Mouse (Mus musculus) kidney, embryonic 14.5 days (tissue): Measurements from ENCODE around the gene Myl7. TPM values are rescaled to one million over a fixed set of nuclear protein-coding genes. Genes with fewer than 3 reads are reported as not detected.
"Not testable (repeated sequence)": the region's sequence is repeated elsewhere in the genome, so short reads cannot be mapped to it uniquely, and the experiment has no call there.

Source experiments
- ATAC-seq: fragments of 200-750 bp; cut with Nextera tagmentation; 2 replicates; pipeline ENCODE4 v1.8.0; 2017; ENCODE audit warnings: moderate number of reproducible peaks, mild to moderate bottlenecking, moderate TSS enrichment, moderate library complexity; ENCODE audit not compliant: low FRiP score, low TSS enrichment
- H3K27ac ChIP-seq: fragments of 300-500 bp; sonication (generic); 2 replicates; pipeline ENCODE4 v1.5.1; 2014; ENCODE audit warnings: low read depth, mild to moderate bottlenecking, low read length, moderate library complexity, mixed read lengths
- H3K27me3 ChIP-seq: fragments of 300-500 bp; sonication (generic); 2 replicates; pipeline ENCODE4 v1.6.1; 2014; ENCODE audit warnings: mild to moderate bottlenecking, low read length; ENCODE audit not compliant: control insufficient read depth, insufficient read depth
- H3K36me3 ChIP-seq: fragments of 300-500 bp; sonication (generic); 2 replicates; pipeline ENCODE4 v1.6.1; 2014; ENCODE audit warnings: low read length, mixed read lengths; ENCODE audit not compliant: control insufficient read depth, insufficient read depth
- H3K4me1 ChIP-seq: fragments of 300-500 bp; sonication (generic); 2 replicates; pipeline ENCODE4 v1.6.1; 2014; ENCODE audit warnings: low read length, mixed read lengths; ENCODE audit not compliant: control insufficient read depth, insufficient read depth
- H3K4me2 ChIP-seq: fragments of 300-500 bp; sonication (generic); replicated peaks from 2 replicates; pipeline ENCODE4 v1.6.1; 2014; ENCODE audit warnings: low read depth, mild to moderate bottlenecking, low read length
- H3K4me3 ChIP-seq: fragments of 300-500 bp; sonication (generic); 2 replicates; pipeline ENCODE4 v1.5.1; 2014; ENCODE audit warnings: mild to moderate bottlenecking, low read length
- H3K9ac ChIP-seq: fragments of 300-500 bp; sonication (generic); 2 replicates; pipeline ENCODE4 v1.6.1; 2014; ENCODE audit warnings: low read depth, mild to moderate bottlenecking, low read length, moderate library complexity
- H3K9me3 ChIP-seq: fragments of 300-500 bp; sonication (generic); 2 replicates; pipeline ENCODE4 v1.6.1; 2016; ENCODE audit warnings: low read length; ENCODE audit not compliant: control insufficient read depth
- WGBS: fragments of 180-500 bp; shearing (Covaris S2); extraction: QIAGEN DNeasy Blood & Tissue Kit; methylation state at CpG from one replicate; pipeline ENCODE4 v1.1.7; 2014; 5-methylcytosine and 5-hydroxymethylcytosine counted together
- polyA plus RNA-seq: library from polyadenylated mRNA; unstranded; fragments of >200 nt; fragmentation: Nextera tagmentation; extraction: Ambion mirVana; gene quantifications from 2 replicates; pipeline ENCODE4 v1.2.1, GENCODE M21; 2014

Myl7 gene
- polyA plus RNA-seq, 1 experiment from 2014 or later = 1.5 TPM

GRCm38 (mm10) chr11:5899286-5899685, 704 bp upstream of the Myl7 start:
- Histone ChIP-seq H3K4me2 (no peak overlapping the region), H3K36me3 (no peaks in the 10 kb centered on the region), H3K27ac (no peak overlapping the region), H3K9ac (no peak overlapping the region), H3K27me3 (0 out of 2 replicates have a peak, but pooled peaks cover 10% of the 10 kb centered on the region), H3K4me1 (peaks cover 29% of the 10 kb centered on the region), H3K9me3 (no peaks in the 10 kb centered on the region), H3K4me3 (no peak overlapping the region)
- no peak for ATAC-seq
- WGBS = 93% methylated on average over 10 of the region's 10 CpGs

GRCm38 (mm10) chr11:5897839-5898238, 743 bp downstream of the Myl7 start:
- no peak overlapping the region for H3K4me2 ChIP-seq
- H3K4me1 ChIP-seq = peaks cover 43% of the 10 kb centered on the region
- 17% methylated on average over 10 of the region's 10 CpGs for WGBS
- no peak overlapping the region for H3K9ac ChIP-seq
- 0 out of 2 replicates have a peak, but pooled peaks cover 8% of the 10 kb centered on the region for H3K27me3 ChIP-seq
- no peak for ATAC-seq
- no peak overlapping the region for H3K27ac ChIP-seq
- no peaks in the 10 kb centered on the region for H3K9me3 ChIP-seq
- H3K4me3 ChIP-seq = no peak overlapping the region
- H3K36me3 ChIP-seq = no peaks in the 10 kb centered on the region

GRCm38 (mm10) chr11:5897230-5897629, 1.4 kb downstream of the Myl7 start:
- Histone ChIP-seq H3K4me2 (peak overlapping the region; percentile 15; the same call in 1 of the 2 replicates), H3K9ac (no peak overlapping the region), H3K27ac (no peak overlapping the region), H3K36me3 (no peaks in the 10 kb centered on the region), H3K4me3 (no peak overlapping the region), H3K9me3 (no peaks in the 10 kb centered on the region), H3K27me3 (0 out of 2 replicates have a peak, but pooled peaks cover 7% of the 10 kb centered on the region), H3K4me1 (peaks cover 44% of the 10 kb centered on the region)
- WGBS = 18% methylated on average over 16 of the region's 16 CpGs
- no peak for ATAC-seq

- 80% methylated on average over 6 of the region's 6 CpGs for WGBS
- no peak overlapping the region for H3K9ac ChIP-seq
- ATAC-seq = no peak
- peaks cover 41% of the 10 kb centered on the region for H3K4me1 ChIP-seq
- no peak overlapping the region for H3K27ac ChIP-seq
- H3K36me3 ChIP-seq = no peaks in the 10 kb centered on the region
- no peak overlapping the region for H3K4me2 ChIP-seq
- H3K27me3 ChIP-seq = no peaks in the 10 kb centered on the region
- no peak overlapping the region for H3K4me3 ChIP-seq
- no peaks in the 10 kb centered on the region for H3K9me3 ChIP-seq
Observed at GRCm38 (mm10) chr11:5893807-5894206, 4.8 kb downstream of the Myl7 start.

DNA sequence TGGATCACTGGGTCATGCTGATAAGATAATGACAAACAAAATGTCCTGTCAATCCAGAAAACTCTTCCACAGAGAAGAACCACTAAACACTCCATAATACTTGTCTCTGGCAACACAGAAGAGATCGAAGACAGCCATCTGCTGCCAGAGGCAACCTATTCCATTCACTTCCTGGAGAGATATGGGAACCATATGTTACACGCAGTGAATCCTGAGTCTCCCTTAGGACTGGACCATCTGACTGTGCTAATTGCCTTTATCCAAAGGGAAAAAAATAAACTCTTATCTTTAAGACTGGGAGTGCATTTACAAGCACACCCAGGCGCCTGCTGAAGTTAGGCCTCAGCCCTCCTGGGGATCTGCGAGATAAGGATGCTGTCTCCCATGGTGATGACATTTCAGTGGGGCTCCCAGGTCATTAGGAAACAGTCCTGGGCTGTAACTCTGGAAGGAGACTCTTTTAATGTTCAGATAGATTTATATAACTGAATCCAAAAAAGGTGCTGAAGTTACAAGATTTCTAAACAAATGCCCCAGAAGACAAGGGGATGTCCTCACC, 5.7 kb downstream of the Myl7 start:
- H3K4me1 ChIP-seq = peaks cover 36% of the 10 kb centered on the region
- H3K9me3 ChIP-seq = no peaks in the 10 kb centered on the region
- no peaks in the 10 kb centered on the region for H3K27me3 ChIP-seq
- H3K4me3 ChIP-seq = no peak overlapping the region
- WGBS = 46% methylated on average over 4 of the region's 4 CpGs
- H3K27ac ChIP-seq = peak overlapping the region; percentile 10; the same call in 1 of the 2 replicates
- no peak overlapping the region for H3K4me2 ChIP-seq
- H3K9ac ChIP-seq = no peak overlapping the region
- ATAC-seq = no peak
- H3K36me3 ChIP-seq = no peaks in the 10 kb centered on the region

- Histone ChIP-seq H3K36me3 (no peaks in the 10 kb centered on the region), H3K27me3 (no peaks in the 10 kb centered on the region), H3K9ac (no peak overlapping the region), H3K27ac (peak overlapping the region; percentile 10; the same call in 1 of the 2 replicates), H3K4me2 (no peak overlapping the region), H3K4me1 (peaks cover 30% of the 10 kb centered on the region), H3K4me3 (no peak overlapping the region), H3K9me3 (no peaks in the 10 kb centered on the region)
- ATAC-seq = peak; percentile 90
- WGBS = 22% methylated on average over 8 of the region's 8 CpGs
Observed at GRCm38 (mm10) chr11:5892151-5892591, 6.4 kb downstream of the Myl7 start.

GRCm38 (mm10) chr11:5888563-5888962, 10.0 kb downstream of the Myl7 start:
- WGBS = 65% methylated on average over 4 of the region's 5 CpGs
- H3K4me3 ChIP-seq, H3K36me3 ChIP-seq, H3K9ac ChIP-seq, ATAC-seq, H3K27me3 ChIP-seq, H3K9me3 ChIP-seq, H3K27ac ChIP-seq, H3K4me2 ChIP-seq: not testable (repeated sequence)
- H3K4me1 ChIP-seq = peaks cover 19% of the 10 kb centered on the region; the same call in 1 of the 2 replicates

DNA sequence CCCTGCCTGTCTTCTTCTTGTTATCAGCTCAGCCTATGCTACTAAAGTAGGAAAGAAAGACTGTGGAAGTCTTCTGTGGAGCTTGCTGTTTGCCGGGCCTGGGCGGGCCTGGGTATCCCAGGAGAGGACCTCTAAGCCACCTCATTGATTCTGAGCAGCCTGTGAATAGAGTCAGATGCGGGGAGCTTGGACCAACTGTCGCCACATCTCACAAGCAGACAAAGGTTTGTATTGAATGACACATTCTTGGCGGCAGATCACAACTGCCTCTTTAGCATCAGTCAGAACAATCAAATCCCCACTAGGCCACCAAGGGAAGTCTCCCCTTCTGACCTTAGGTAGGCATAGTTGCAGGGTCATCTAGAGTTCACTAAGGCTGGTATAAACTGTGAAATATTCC, 11.3 kb downstream of the Myl7 start:
- ATAC-seq = no peak
- H3K27ac ChIP-seq = no peak overlapping the region
- peaks cover 7% of the 10 kb centered on the region; the same call in 1 of the 2 replicates for H3K4me1 ChIP-seq
- no peak overlapping the region for H3K4me2 ChIP-seq
- no peaks in the 10 kb centered on the region for H3K9me3 ChIP-seq
- no peak overlapping the region for H3K4me3 ChIP-seq
- no peaks in the 10 kb centered on the region for H3K36me3 ChIP-seq
- 64% methylated on average over 5 of the region's 5 CpGs for WGBS
- no peak overlapping the region for H3K9ac ChIP-seq
- H3K27me3 ChIP-seq = no peaks in the 10 kb centered on the region

GRCm38 (mm10) chr11:5886187-5886586, 12.4 kb downstream of the Myl7 start:
- no peaks in the 10 kb centered on the region for H3K27me3 ChIP-seq
- no peak overlapping the region for H3K9ac ChIP-seq
- no peaks in the 10 kb centered on the region for H3K4me1 ChIP-seq
- no peak overlapping the region for H3K4me2 ChIP-seq
- WGBS = 15% methylated on average over 9 of the region's 9 CpGs
- H3K9me3 ChIP-seq = no peaks in the 10 kb centered on the region
- H3K27ac ChIP-seq = no peak overlapping the region
- peak; percentile 44; the same call in 1 of the 2 replicates for ATAC-seq
- H3K4me3 ChIP-seq = no peak overlapping the region
- no peaks in the 10 kb centered on the region for H3K36me3 ChIP-seq
